Mouse (Mus musculus) forebrain, embryonic 13.5 days (tissue): ENCODE measurements at regions not wholly inside any gene's neighbourhood (a gene's known extent, or its start where the extent isn't known, plus 50 kb on each side); places are given as distances from the start of the nearest gene placed in this dataset.
"Not testable (repeated sequence)": the region's sequence is repeated elsewhere in the genome, so short reads cannot be mapped to it uniquely, and the experiment has no call there.

Experiments used
- ATAC-seq: fragments of 200-750 bp; cut with Nextera tagmentation; 2 replicates; pipeline ENCODE4 v1.8.0; 2017
- H3K27ac ChIP-seq: fragments of 300-500 bp; sonication (generic); 2 replicates; pipeline ENCODE4 v1.5.1; 2015; ENCODE audit warnings: inconsistent platforms, mild to moderate bottlenecking, moderate library complexity
- H3K27me3 ChIP-seq: fragments of 300-500 bp; sonication (generic); 2 replicates; pipeline ENCODE4 v1.6.1; 2015; ENCODE audit warnings: mild to moderate bottlenecking, inconsistent platforms
- H3K36me3 ChIP-seq: fragments of 300-500 bp; sonication (generic); 2 replicates; pipeline ENCODE4 v1.6.1; 2015; ENCODE audit warnings: mild to moderate bottlenecking, inconsistent platforms; ENCODE audit not compliant: poor library complexity, severe bottlenecking
- H3K4me1 ChIP-seq: fragments of 300-500 bp; sonication (generic); 2 replicates; pipeline ENCODE4 v1.6.1; 2015; ENCODE audit warnings: inconsistent platforms
- H3K4me2 ChIP-seq: fragments of 300-500 bp; sonication (generic); 2 replicates; pipeline ENCODE4 v1.6.1; 2015; ENCODE audit warnings: inconsistent platforms, mild to moderate bottlenecking, moderate library complexity
- H3K4me3 ChIP-seq: fragments of 300-500 bp; sonication (generic); 2 replicates; pipeline ENCODE4 v1.5.1; 2015; ENCODE audit warnings: mild to moderate bottlenecking, inconsistent platforms
- H3K9ac ChIP-seq: fragments of 300-500 bp; sonication (generic); 2 replicates; pipeline ENCODE4 v1.6.1; 2015; ENCODE audit warnings: mild to moderate bottlenecking, inconsistent platforms
- H3K9me3 ChIP-seq: fragments of 300-500 bp; sonication (generic); replicated peaks from 2 replicates; pipeline ENCODE4 v1.6.1; 2016; ENCODE audit warnings: inconsistent platforms
- WGBS: fragments of 180-500 bp; shearing (Covaris S2); methylation state at CpG from one replicate; pipeline ENCODE4 v1.1.7; 2015; 5-methylcytosine and 5-hydroxymethylcytosine counted together

- H3K9me3 ChIP-seq = peaks cover 60% of the 10 kb centered on the region
- not testable (repeated sequence) for ATAC-seq, H3K4me3 ChIP-seq, H3K36me3 ChIP-seq, H3K4me1 ChIP-seq, H3K4me2 ChIP-seq, H3K27me3 ChIP-seq, H3K27ac ChIP-seq, H3K9ac ChIP-seq
- 77% methylated on average over 6 of the region's 6 CpGs for WGBS
Measured at GRCm38 (mm10) chr13:68372631-68373030, 209.3 kb downstream of the Mtrr start.
